Mouse (Mus musculus): Measurements from ENCODE around the gene Serpine1. TPM values are rescaled to one million over a fixed set of nuclear protein-coding genes. Genes with fewer than 3 reads are reported as not detected.

Serpine1 gene
- polyA plus RNA-seq, 1 experiment, result 131 TPM

- Histone ChIP-seq H3K4me3 (ENCODE audit: insufficient read depth, poor library complexity, severe bottlenecking) (no peak overlapping the region), H3K79me2 (ENCODE audit: control insufficient read depth, insufficient read depth) (no peaks in the 10 kb centered on the region), H3ac (ENCODE audit: control insufficient read depth, insufficient read length, low read depth) (no peak overlapping the region), H3K27me3 (ENCODE audit: control insufficient read depth, insufficient read depth, insufficient read length) (no peaks in the 10 kb centered on the region), H3K79me3 (ENCODE audit: low read depth) (no peaks in the 10 kb centered on the region), H3K36me3 (ENCODE audit: control insufficient read depth, insufficient read depth) (no peaks in the 10 kb centered on the region)
- TF ChIP-seq USF1 (IDR thresholded peaks at IDR 0.05; ENCODE audit: low read depth) (no peak), CTCF (IDR thresholded peaks at IDR 0.05; ENCODE audit: control insufficient read depth, insufficient read depth, insufficient read length) (no peak), MAX (IDR thresholded peaks at IDR 0.05) (no peak), FOSL1 (IDR thresholded peaks at IDR 0.05; ENCODE audit: insufficient read depth, low read length, poor library complexity, severe bottlenecking) (no peak), MYOD1 (IDR thresholded peaks at IDR 0.05; ENCODE audit: control insufficient read depth, insufficient read length, low read depth) (no peak), CEBPB (IDR thresholded peaks at IDR 0.05; ENCODE audit: low read depth) (no peak), MYOG (IDR thresholded peaks at IDR 0.05; ENCODE audit: control insufficient read depth, extremely low read depth, insufficient read length) (no peak)
Observed at GRCm38 (mm10) chr5:137029273-137029585, 42.8 kb downstream of the Serpine1 start.

GRCm38 (mm10) chr5:137028561-137029272 is 43.4 kb downstream of the Serpine1 start:
- TF ChIP-seq MYOD1 (IDR thresholded peaks at IDR 0.05; ENCODE audit: control insufficient read depth, insufficient read length, low read depth) (no peak), FOSL1 (IDR thresholded peaks at IDR 0.05; ENCODE audit: insufficient read depth, low read length, poor library complexity, severe bottlenecking) (no peak), USF1 (IDR thresholded peaks at IDR 0.05; ENCODE audit: low read depth) (no peak), MAX (IDR thresholded peaks at IDR 0.05) (no peak), CEBPB (IDR thresholded peaks at IDR 0.05; ENCODE audit: low read depth) (no peak), MYOG (IDR thresholded peaks at IDR 0.05; ENCODE audit: control insufficient read depth, extremely low read depth, insufficient read length) (no peak), CTCF (IDR thresholded peaks at IDR 0.05; ENCODE audit: control insufficient read depth, insufficient read depth, insufficient read length) (no peak)
- Histone ChIP-seq H3K79me3 (ENCODE audit: low read depth) (no peaks in the 10 kb centered on the region), H3K79me2 (ENCODE audit: control insufficient read depth, insufficient read depth) (no peaks in the 10 kb centered on the region), H3K36me3 (ENCODE audit: control insufficient read depth, insufficient read depth) (no peaks in the 10 kb centered on the region), H3K27me3 (ENCODE audit: control insufficient read depth, insufficient read depth, insufficient read length) (no peaks in the 10 kb centered on the region), H3K4me3 (ENCODE audit: insufficient read depth, poor library complexity, severe bottlenecking) (no peak overlapping the region), H3ac (ENCODE audit: control insufficient read depth, insufficient read length, low read depth) (no peak overlapping the region)

- no peak within 1 kb of the TSS for H3K4me3 ChIP-seq (ENCODE audit: insufficient read depth, poor library complexity, severe bottlenecking)
- H3K79me2 ChIP-seq (ENCODE audit: control insufficient read depth, insufficient read depth), result no peaks in the 10 kb centered on the region
- H3ac ChIP-seq (ENCODE audit: control insufficient read depth, insufficient read length, low read depth), result no peak within 1 kb of the TSS
- no peaks in the 10 kb centered on the region for H3K27me3 ChIP-seq (ENCODE audit: control insufficient read depth, insufficient read depth, insufficient read length)
- TF ChIP-seq USF1 (IDR thresholded peaks at IDR 0.05; ENCODE audit: low read depth), result no peak
- TF ChIP-seq MYOG (IDR thresholded peaks at IDR 0.05; ENCODE audit: control insufficient read depth, extremely low read depth, insufficient read length), result no peak
- TF ChIP-seq MYOD1 (IDR thresholded peaks at IDR 0.05; ENCODE audit: control insufficient read depth, insufficient read length, low read depth), result no peak
- no peak for TF ChIP-seq FOSL1 (IDR thresholded peaks at IDR 0.05; ENCODE audit: insufficient read depth, low read length, poor library complexity, severe bottlenecking)
- TF ChIP-seq CTCF (IDR thresholded peaks at IDR 0.05; ENCODE audit: control insufficient read depth, insufficient read depth, insufficient read length), result no peak
- TF ChIP-seq CEBPB (IDR thresholded peaks at IDR 0.05; ENCODE audit: low read depth), result no peak
- H3K36me3 ChIP-seq (ENCODE audit: control insufficient read depth, insufficient read depth), result no peaks in the 10 kb centered on the region
- H3K79me3 ChIP-seq (ENCODE audit: low read depth), result no peaks in the 10 kb centered on the region
Observed at GRCm38 (mm10) chr5:137026092-137026491, 46.0 kb downstream of the Serpine1 start, which contains the start of gene Vgf. Gene Vgf (plus strand): TSS chr5:137026392.

- Histone ChIP-seq H3ac (ENCODE audit: control insufficient read depth, insufficient read length, low read depth) (no peak overlapping the region), H3K4me3 (ENCODE audit: insufficient read depth, poor library complexity, severe bottlenecking) (no peak overlapping the region), H3K36me3 (ENCODE audit: control insufficient read depth, insufficient read depth) (no peaks in the 10 kb centered on the region), H3K27me3 (ENCODE audit: control insufficient read depth, insufficient read depth, insufficient read length) (no peaks in the 10 kb centered on the region), H3K79me3 (ENCODE audit: low read depth) (no peaks in the 10 kb centered on the region), H3K79me2 (ENCODE audit: control insufficient read depth, insufficient read depth) (no peaks in the 10 kb centered on the region)
- TF ChIP-seq CTCF (IDR thresholded peaks at IDR 0.05; ENCODE audit: control insufficient read depth, insufficient read depth, insufficient read length), result peak; percentile 96
- no peak for TF ChIP-seq MYOG (IDR thresholded peaks at IDR 0.05; ENCODE audit: control insufficient read depth, extremely low read depth, insufficient read length)
Observed at GRCm38 (mm10) chr5:137025132-137025531, 46.9 kb downstream of the Serpine1 start.

GRCm38 (mm10) chr5:137024318-137024717 is 47.8 kb downstream of the Serpine1 start:
- H3K79me3 ChIP-seq (ENCODE audit: low read depth), result no peaks in the 10 kb centered on the region
- H3K27me3 ChIP-seq (ENCODE audit: control insufficient read depth, insufficient read depth, insufficient read length), result no peaks in the 10 kb centered on the region
- H3K36me3 ChIP-seq (ENCODE audit: control insufficient read depth, insufficient read depth), result no peaks in the 10 kb centered on the region
- H3ac ChIP-seq (ENCODE audit: control insufficient read depth, insufficient read length, low read depth), result no peak overlapping the region
- H3K4me3 ChIP-seq (ENCODE audit: insufficient read depth, poor library complexity, severe bottlenecking), result no peak overlapping the region
- TF ChIP-seq FOSL1 (IDR thresholded peaks at IDR 0.05; ENCODE audit: insufficient read depth, low read length, poor library complexity, severe bottlenecking), result no peak
- no peak for TF ChIP-seq MYOD1 (IDR thresholded peaks at IDR 0.05; ENCODE audit: control insufficient read depth, insufficient read length, low read depth)
- no peak for TF ChIP-seq USF1 (IDR thresholded peaks at IDR 0.05; ENCODE audit: low read depth)
- TF ChIP-seq MAX (IDR thresholded peaks at IDR 0.05), result no peak
- no peak for TF ChIP-seq CTCF (IDR thresholded peaks at IDR 0.05; ENCODE audit: control insufficient read depth, insufficient read depth, insufficient read length)
- no peak for TF ChIP-seq MYOG (IDR thresholded peaks at IDR 0.05; ENCODE audit: control insufficient read depth, extremely low read depth, insufficient read length)
- TF ChIP-seq CEBPB (IDR thresholded peaks at IDR 0.05; ENCODE audit: low read depth), result no peak
- H3K79me2 ChIP-seq (ENCODE audit: control insufficient read depth, insufficient read depth), result no peaks in the 10 kb centered on the region

- peak; percentile 75 for TF ChIP-seq MYOD1 (IDR thresholded peaks at IDR 0.05; ENCODE audit: control insufficient read depth, insufficient read length, low read depth)
- TF ChIP-seq MAX (IDR thresholded peaks at IDR 0.05), result no peak
- TF ChIP-seq USF1 (IDR thresholded peaks at IDR 0.05; ENCODE audit: low read depth), result no peak
- peak; percentile 61 for TF ChIP-seq FOSL1 (IDR thresholded peaks at IDR 0.05; ENCODE audit: insufficient read depth, low read length, poor library complexity, severe bottlenecking)
- Histone ChIP-seq H3K79me2 (ENCODE audit: control insufficient read depth, insufficient read depth) (no peaks in the 10 kb centered on the region), H3K36me3 (ENCODE audit: control insufficient read depth, insufficient read depth) (no peaks in the 10 kb centered on the region), H3K4me3 (ENCODE audit: insufficient read depth, poor library complexity, severe bottlenecking) (no peak overlapping the region), H3K27me3 (ENCODE audit: control insufficient read depth, insufficient read depth, insufficient read length) (no peaks in the 10 kb centered on the region), H3ac (ENCODE audit: control insufficient read depth, insufficient read length, low read depth) (no peak overlapping the region), H3K79me3 (ENCODE audit: low read depth) (no peaks in the 10 kb centered on the region)
Observed at GRCm38 (mm10) chr5:137015913-137016312, 56.2 kb downstream of the Serpine1 start.

Measured in C2C12 (cell line).